Mouse (Mus musculus): ENCODE data around the gene Esp3. TPM values are rescaled to one million over a fixed set of nuclear protein-coding genes. Genes with fewer than 3 reads are reported as not detected.

Esp3 gene
- polyA plus RNA-seq (2012; rRNA removed; ENCODE audit: low replicate concordance): not detected in 2 replicates

DNA sequence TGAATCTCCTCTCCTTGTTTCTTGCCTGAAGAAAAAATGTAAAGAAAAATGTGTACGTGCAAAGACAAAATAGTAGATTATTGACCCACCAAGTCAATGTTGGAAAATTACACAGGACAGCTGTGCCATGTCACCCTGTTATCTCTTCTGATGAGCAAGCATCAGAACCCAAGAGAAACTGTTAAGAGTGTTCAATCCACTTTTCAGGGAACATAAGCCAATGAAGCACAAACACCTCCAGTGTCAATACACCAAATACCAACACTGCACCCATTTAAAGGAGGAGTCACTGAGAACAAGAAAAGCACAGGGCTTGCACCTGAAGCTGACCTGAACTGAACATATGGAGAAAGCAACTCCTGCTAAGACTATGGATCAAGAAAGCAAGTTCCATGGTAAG, at the start of gene Esp3:
Gene Esp3, plus strand, starts transcription at position 301 of the 400 bp plus-strand sequence.

DNA sequence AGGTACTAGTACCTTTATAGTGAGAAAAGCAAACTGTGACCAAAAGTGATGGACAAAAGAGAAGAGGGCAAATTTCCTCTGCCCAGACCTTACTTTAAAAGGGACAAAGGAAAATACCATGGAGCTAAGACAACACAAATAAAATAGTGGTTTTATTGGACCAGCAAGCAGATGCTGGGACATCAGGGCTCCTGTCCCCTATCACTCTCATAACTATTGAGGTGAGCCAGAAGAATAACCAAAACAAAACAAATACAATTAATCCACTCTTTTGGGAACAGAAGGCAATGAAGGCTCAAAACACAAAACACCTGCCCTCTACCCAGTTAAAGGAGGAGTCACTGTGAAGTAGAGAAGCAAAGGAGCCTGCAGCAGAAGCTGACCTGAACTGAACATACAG, 33.6 kb upstream of the Esp3 start, which contains the start of gene Esp4:
Gene Esp4, plus strand, starts transcription at position 301 of the 400 bp plus-strand sequence.

Other genes starting within 250 kb of the Esp3 start
- not detected in 2 replicates for gene Esp8, start 112.1 kb upstream of the Esp3 start, polyA plus RNA-seq (2012; rRNA removed; ENCODE audit: low replicate concordance)
- not detected in 2 replicates for gene Esp6, start 70.6 kb upstream of the Esp3 start, polyA plus RNA-seq (2012; rRNA removed; ENCODE audit: low replicate concordance)
- not detected in 2 replicates for gene Esp4, start 33.5 kb upstream of the Esp3 start, polyA plus RNA-seq (2012; rRNA removed; ENCODE audit: low replicate concordance)
- gene Esp1, start 95.0 kb downstream of the Esp3 start, polyA plus RNA-seq (2012; rRNA removed; ENCODE audit: low replicate concordance): not detected in 2 replicates
- gene Crisp2, start 174.9 kb downstream of the Esp3 start, polyA plus RNA-seq (2012; rRNA removed; ENCODE audit: low replicate concordance): 1.3 TPM in 1 of 2 replicates, not detected in the other
- gene Rhag, start 179.1 kb downstream of the Esp3 start, polyA plus RNA-seq (2012; rRNA removed; ENCODE audit: low replicate concordance): not detected in 2 replicates
- 2.4 and 5.2 TPM in 2 replicates for gene 9130008F23Rik, start 248.5 kb downstream of the Esp3 start, polyA plus RNA-seq (2012; rRNA removed; ENCODE audit: low replicate concordance)